Mouse (Mus musculus): ENCODE measurements around the gene Samsn1.

The Samsn1 gene

DNA sequence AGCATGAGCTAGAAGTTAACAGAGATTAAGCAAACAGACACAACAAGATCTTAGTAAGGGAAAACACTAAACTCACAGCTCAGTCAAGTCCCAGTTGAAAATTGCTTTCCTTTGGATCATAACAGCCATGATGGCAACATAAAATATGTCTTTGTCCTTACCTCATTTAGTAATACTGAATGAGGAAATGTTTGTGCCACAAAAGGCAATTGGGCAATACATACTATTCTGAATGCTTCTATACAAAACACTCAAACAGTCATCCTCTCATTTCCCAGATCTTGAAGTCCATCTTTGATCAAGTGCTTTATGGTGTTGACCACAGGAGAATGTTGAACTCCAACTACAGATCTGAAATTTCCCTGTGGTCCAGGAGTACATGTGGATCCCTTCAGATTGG, 88.7 kb downstream of the Samsn1 start:
- no peak for DNase-seq (ENCODE audit: low spot score)

DNA sequence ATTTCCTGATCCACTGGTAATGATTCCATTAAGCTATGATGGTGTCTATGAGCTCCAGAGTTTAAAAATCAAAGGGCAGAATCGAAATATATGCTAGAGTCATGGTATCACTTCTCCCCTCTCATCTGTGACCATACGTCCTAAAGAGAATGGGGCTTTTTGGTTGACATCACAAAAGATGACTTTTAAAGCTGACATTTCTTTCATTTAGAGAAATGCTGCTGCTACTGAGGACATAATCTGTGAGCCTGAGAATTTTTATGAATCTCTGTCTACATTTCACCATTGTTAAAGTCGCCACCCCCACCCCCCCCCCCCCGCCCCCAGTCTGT, 91.9 kb downstream of the Samsn1 start:
- no peak for DNase-seq (ENCODE audit: low spot score)

DNA sequence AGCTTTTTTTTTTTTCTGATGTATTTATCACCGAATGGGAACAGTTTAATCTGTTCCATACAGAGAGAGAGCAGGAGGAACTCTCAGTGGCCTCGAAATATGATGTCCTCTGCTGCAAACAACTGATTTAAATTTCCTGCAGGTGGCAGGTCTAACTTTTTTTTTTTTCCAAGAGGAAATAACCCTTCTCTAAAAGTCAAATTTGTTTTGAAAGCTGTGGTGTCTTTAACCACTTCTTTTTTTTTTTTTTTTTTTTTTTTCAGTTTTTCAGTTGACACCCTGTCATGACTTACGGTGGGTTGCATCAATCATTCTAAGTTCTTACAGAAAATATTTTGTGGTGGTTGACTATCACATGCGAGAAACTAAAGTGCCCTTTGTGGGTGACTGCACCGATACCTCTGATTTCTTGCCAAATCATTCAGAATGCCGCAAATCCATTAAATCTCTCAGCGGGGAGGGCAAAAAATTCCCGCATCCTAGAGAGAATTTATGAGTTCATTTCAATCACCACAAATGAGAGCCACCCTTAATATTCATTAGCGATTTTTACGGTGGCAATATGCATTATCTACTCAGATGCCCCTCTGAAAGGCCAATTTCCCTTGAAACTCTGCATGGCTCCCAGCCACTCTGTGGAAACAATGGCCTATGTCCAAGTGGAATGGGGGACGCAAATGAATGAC, 92.4 kb downstream of the Samsn1 start:
- no peak for DNase-seq (ENCODE audit: low spot score)

DNA sequence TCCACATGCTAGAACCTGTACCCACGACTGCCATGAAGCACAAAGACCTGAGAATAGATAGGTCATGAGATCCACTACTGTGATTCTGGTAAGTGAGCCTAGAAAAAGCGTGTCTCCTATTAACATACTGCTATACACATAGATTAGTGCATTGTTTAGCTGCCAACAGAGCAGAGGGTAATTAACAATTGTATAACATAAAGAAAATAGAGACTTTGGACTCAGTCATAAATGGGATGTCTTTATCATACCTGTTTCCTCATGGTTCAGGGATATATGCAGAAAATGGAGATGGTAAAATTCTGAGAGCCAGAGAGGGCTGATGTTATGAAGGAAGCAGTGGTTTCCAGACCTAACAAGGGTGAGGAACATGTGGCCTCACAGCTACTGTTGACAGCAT, 95.6 kb downstream of the Samsn1 start:
- DNase-seq (ENCODE audit: low spot score) = no peak

DNA sequence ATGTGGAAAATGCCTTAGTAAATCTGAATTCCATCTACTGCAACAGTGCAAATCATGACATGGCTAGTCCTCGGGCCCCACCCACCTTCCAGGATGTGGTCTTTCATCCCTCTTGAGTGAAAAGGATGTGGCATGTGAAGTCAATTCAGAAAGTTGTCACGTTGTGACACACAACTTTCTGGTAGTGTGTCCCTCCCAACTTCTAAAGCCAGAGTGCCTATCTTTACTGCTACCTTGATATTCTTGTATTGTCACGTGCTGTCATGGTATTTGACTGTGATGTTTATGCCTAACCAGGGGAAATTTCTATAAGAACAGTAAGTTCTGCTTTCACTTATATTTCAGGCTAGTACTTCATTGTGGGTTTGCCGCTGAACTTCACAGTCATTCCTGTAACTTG, 101.2 kb downstream of the Samsn1 start:
- DNase-seq (ENCODE audit: low spot score) = no peak

DNA sequence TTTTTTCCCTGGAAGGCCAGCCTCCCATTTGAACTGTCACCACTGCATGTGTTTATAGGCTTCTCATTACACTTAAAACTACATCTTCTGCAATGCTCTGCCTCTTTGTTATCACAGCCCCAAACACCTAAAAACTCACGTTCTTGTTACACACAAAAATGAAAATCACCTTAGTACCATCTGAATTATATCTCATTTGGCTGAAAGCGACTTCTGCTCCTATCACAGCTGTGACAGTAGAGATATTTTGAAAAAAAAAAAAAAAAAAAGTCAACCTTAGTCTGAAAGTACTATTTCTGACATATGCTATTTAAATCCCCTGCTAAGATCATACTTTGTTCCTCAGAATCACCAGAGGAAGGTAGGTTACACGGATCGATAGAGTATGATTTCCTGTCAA, 102.8 kb downstream of the Samsn1 start:
- no peak for DNase-seq (ENCODE audit: low spot score)

DNA sequence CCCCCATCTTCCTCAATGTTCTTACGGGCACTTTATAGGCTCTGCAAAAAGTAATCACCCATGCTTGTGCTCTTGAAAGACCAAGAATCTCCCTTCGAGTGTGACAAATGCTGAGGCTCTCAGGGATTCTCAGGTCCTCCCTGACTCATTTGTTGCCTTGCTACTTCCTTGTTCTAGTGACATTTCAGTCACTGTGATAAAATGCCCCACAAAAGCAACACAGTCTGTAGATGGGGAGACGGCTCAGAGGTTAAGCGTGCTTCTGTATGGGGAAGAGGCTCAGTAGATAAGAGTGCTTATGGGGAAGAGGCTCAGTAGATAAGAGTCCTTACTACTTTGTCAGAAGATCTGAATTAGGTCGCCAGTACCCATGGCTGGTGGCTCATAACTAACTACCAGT, 104.4 kb downstream of the Samsn1 start:
- no peak for DNase-seq (ENCODE audit: low spot score)

DNA sequence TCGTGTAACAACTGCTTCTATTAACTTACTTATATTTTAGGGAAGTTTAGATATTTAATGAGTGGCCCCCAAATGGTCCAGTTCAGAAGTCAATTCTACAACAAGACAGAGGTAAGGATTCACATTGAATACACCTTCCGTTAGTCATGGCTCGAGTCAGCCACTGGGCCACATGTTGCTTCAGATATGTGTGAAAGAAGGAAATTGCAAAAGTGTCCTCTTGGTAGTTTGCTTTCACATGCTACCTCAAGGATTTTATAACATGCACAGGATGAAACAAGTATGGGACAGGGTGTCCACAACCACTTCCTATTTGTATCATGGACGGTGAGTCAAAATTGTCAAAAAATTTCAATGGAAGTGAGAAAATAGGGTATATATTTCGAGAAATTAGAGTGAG, 110.0 kb downstream of the Samsn1 start:
- DNase-seq (ENCODE audit: low spot score) = no peak

DNA sequence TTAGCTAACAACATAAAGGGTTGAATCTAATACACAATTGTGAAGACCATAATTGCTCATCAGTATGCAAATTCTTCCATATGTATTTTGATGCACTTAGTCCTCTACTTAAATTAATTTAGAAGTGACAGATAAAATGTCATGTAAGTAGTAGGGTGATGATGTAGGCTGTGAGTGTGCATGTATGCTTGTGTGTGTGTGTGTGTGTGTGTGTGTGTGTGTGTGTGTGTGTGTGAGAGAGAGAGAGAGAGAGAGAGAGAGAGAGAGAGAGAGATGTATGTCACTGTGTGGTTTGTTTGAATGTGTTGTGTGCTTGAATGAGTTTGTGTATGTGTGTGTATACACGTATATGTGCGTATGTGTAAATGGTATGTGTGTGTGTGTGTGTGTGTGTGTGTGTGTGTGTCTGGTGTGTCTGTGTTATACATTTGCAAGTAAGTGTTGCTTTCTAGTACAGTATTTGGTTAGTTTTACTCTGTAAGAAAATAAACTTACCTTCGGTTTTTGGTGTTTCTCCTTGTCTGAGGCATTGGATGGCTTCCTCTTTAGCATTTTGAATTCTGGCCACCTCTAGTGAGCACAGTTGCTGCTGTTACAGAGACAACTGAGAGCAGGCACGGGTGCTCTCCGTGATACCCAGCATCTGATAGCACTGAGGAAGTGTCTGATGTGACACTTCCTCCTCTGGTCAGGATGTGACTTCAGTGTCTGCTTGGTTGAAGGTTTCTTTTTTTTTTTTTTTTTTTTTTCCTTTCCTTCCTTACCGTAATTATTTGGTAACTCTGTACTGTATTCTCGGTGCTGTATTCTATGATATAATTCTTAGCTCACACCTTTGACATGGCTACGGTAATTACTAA, 113.2 kb downstream of the Samsn1 start:
- DNase-seq (ENCODE audit: low spot score) = no peak

DNA sequence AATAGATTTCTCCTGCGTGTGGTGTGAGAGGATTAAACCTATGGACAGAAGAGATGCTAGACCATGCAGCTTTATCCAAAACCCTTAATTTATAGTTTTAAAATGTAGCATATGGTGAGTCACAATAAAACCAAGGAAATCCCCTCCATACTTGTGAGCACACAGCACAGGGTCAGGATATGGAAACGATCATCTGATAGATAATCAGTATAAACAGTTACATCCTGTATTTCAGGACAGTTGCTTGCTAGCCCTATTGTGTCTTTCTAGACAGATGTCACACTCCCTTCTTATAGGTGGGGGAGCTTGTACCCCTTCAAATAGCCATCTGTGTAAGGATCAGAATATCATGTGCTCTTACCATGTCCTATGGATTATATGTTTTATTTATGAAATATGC, 115.3 kb downstream of the Samsn1 start:
- no peak for DNase-seq (ENCODE audit: low spot score)

DNA sequence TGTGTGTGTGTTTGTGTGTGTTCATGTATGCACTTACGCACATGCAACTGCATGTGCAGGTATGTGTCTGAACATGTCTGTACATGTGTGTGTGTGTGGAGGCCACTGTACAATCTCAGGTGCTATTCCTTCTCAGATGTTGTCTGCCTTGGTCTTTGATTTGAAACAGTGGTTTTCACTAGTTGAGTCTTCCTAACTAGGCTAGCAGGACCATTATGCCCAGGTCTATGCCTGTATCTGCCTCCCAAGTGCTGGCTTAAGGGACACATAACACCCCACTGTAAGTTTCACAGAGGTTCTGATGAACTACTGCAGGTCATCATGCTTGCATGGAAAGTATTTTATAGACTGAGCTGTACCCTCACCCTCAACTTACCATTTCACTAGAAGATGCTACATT, 115.8 kb downstream of the Samsn1 start:
- no peak for DNase-seq (ENCODE audit: low spot score)

DNA sequence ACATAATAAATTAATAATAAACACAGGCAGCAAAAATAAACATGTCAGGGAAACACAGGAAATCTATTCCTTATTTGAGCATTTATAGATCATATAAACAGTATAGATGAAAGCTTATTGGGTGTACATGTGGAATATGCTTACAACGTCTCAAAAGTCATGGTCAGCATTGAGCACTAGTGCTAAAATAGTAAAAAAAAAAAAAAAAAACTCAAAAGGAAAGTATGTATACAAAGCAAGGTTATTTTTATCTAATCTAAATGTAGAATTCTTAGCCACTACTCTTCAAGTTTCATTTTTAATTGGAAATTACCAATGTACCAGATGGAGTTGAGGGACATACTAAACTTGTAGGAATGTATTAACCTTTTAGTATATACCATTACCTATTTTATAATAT, 116.8 kb downstream of the Samsn1 start:
- DNase-seq (ENCODE audit: low spot score) = no peak

DNA sequence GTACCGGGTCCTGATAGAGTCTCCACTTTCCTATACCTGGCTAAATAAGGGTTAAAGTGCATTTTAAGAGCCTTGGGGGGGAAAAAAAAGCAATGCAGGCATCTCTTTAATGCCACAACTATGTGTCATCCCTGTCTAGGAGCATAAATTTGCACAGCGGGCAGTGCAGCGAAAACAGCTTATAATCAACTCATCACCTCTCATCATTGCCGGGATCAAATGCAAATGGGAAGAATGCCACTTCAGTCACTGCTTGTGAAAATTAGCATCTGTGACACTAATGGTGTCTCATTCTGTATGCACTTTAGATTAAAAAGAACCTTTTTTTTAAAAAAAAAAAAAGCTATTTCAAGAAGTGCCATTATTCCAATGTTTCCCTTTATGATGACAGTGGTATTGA, 118.0 kb downstream of the Samsn1 start:
- no peak for DNase-seq (ENCODE audit: low spot score)

DNA sequence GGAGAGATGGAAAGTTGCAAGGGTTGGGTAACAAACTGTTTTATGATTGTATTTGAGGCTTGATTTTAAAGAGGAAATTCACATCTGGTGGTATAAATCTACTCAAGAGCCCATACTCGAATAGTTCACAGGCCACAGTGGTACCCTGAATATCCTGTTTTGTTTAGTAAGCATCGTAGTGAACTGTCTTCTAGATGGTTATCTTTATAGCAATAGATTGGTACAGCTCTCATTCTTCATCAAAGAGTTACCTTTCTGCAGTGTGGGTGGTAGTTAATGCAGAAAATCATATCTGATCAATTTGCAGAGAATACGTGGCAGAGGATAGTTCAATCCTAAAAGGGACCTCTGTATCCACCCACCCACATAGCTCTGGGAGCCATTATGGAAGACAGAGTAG, 119.1 kb downstream of the Samsn1 start:
- no peak for DNase-seq (ENCODE audit: low spot score)

DNA sequence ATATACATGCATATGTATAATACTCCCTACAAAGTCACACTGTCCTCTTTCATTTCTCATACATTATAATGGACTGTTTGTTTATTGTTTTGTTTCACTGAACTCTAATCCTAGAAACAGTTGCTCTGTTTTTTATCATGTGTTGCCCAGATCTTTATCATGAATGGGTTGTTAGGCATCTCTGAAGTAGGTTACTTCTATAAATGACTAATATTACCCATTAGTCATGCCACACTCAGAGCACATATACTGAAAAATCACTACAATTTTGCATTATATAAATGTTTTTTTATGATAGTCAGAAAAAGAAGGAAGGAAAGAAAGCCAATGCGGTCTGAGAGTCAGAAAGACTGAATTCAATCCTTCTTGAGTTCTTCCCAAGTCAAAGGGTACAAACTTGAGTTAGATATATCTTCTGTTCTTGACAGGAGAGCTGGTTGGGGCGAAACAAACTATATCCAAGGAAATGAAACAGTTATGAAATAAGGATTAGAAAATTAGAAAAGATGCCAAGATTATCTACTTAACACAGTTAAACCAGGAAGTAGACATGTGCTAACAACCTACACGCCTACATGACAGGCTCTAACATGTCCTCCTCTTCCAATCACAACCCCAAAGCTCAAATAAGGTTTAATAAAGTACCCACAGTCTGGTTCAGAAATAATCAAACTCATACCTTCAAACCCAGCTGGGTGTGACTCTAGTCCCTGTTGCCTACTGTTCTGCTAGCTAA, 122.0 kb downstream of the Samsn1 start:
- no peak for DNase-seq (ENCODE audit: low spot score)

DNA sequence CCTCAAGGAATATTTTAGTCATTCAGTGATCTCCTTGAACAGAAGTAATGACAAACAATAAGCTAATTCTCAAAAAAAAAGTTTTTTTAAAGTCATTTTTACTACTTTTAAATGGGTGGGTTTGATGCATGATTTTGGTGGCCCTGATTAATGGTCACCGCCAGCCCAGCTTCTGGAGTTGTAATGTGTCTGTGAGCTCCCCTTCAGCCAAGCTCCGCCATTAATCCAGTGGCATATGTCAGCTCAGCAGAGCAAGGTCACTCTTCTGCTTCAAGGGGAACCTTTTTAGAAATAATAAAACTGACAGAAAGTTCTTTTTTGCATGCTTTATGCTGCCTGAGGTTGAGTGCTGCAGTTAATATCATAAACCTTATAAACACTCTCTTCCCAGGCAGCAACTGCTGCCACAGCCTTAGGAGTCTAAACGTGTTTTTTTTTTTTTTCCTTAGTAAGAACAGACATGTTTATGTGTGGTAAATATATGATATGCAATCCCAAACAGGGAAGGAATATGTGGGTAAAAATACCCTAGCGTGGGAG, 124.2 kb downstream of the Samsn1 start:
- DNase-seq (ENCODE audit: low spot score) = no peak

DNA sequence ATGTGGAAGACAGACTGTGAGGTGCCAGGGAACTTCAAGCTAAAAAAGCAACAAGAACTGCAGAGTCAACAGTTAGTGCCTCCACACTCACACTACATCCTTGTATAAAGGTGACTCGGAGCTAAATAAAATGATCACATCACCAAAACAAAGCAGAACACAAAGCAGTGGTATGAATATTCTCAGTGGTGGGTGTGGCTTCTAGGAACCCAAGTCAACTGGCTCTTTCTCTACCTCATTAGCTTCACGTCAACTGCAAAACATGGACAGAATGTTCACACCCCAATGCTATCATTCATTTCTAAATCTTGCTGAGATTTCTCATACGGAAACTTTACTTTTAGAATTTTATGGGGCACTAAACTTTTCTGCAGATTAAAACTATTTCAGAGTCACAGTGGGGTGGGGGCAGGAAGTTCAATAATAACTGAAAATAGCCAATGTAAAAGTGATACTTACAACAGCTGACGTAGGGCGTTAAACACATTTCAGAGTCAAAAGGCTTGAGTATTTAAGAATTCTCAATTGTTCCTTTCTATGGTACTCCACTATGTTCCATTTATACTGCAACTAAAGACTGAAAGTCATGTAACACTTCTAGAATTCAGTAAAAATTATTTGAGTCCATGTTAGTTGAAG, 127.7 kb downstream of the Samsn1 start:
- DNase-seq (ENCODE audit: low spot score) = no peak

DNA sequence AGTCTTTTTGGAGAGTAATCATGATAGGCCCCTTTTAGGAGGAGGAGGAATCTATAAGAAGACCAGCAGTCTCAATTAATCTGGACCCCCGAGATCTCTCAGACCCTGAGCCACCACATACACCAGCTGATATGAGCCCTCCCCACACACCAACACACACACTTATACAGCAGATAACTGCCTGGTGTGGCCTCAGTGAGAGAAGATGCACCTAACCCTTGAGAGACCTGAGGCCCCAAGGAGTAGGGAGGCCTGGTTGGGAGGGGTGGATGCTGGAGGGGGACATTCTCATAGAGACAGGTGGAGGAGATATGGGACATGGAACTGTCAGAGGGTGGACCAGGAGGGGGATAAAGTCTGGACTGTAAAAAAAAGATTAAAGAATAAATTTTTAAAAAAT, 128.6 kb downstream of the Samsn1 start:
- no peak for DNase-seq (ENCODE audit: low spot score)

DNA sequence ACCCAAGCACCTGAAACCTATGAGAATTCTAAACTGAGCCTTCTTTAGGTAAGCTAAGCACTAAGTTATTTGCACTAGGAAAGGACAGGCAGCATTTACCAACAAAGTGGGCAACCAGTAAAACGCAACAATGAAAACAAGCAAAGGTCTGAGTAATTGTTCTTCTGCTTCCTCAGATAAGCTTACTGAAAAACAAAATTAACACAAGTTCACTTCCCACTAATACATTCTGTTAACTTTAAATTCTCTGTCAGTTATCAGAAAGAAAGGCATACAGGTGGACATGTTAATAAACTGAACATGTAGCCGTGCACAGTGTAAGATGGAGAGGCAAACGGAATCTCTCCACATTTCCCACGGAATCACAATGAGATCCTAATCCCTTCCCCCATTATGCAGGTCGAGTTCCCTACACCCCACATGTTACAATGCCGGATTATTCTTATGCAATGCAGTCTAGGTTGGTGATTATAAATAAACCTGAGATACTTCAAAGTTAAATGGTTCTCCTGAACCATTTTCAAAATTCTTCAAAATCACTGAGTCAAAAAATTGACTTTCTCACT, 132.9 kb downstream of the Samsn1 start:
- no peak for DNase-seq (ENCODE audit: low spot score)

DNA sequence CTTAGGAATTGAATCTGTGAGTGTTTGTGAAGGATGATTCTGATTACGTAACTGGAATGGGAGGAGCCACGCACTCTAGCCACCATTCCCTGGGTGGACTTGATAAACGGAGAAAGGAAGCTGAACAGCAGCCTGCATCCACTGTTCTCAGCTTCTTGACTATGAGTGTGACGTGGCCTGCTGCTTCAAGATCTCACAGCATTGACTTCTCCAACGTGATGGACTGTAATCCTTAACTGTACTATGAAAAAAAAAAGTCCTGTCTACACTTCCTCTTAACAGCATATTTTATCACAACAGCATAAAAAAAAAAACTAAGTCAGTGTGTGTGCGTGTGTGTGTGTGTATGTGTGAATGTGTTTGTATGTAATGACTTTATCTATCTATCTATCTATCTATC, 134.9 kb downstream of the Samsn1 start:
- no peak for DNase-seq (ENCODE audit: low spot score)

DNA sequence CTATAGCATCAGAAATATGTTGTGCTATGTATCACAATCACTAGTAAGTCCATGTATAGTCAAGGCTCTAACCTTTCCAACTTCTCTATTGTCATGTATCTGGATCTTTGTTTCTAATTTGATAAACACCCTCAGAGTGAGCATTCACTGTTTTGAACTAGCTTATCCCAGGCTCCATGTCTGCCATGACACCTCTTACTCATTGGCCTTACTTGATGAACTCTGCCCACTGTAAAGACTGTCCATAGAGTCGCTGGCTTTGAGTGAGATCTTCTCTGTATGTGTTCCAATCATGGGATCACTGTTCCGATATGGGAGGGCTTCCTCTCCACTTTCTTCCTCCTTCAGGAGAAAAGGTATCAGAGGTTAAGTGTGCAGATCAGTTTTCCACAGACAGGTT, 143.2 kb downstream of the Samsn1 start:
- DNase-seq (ENCODE audit: low spot score) = no peak

DNA sequence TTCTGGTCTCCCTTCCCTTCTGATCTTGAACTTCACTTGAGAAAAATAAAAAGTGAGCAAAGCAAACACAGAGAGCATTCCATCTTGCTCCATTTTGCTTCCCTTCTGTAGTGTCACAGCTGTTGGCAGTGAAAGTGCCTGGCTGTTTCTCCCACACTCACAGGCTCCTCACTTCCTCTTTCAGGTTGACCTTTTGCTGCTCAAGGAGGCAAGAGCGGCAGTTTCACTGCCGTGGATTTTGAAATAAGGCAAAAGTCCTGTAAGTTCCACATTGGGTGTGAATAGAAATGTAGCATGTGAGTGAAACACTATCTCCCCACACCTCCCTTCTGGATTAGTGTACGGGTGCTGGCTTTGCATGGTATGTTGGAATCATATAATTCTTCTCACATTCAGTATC, 144.9 kb downstream of the Samsn1 start:
- DNase-seq (ENCODE audit: low spot score) = no peak
